Mouse (Mus musculus) left cerebral cortex, postnatal 14 days (tissue): ENCODE results near the gene Erbb4. TPM values are rescaled to one million over a fixed set of nuclear protein-coding genes. Genes with fewer than 3 reads are reported as not detected.

Experiments
- DNase-seq, 2 experiments: peaks; one replicate each; pipeline ENCODE4 v3.0.0; 2021 to 2022; ENCODE audit warnings: low spot score in 2 of 2, mixed read lengths in 1 of 2
- intact Hi-C: fragments of 180-260 bp; cut with DNase I; formaldehyde crosslinking; loops from one replicate; pipeline ENCODE4 v1.15.1; 2025
- total RNA-seq, 2 experiments: library from RNA; stranded (reverse); gene quantifications; 2 replicates each; pipeline ENCODE4 v1.2.3; 2021

The Erbb4 gene
- total RNA-seq, 2 experiments from 2014 or later = 55.3 to 57.2 TPM

GRCm38 (mm10) chr1:69048918-69049317 is 58.9 kb downstream of the Erbb4 start:
- DNase-seq = no peak
- intact Hi-C loops = no loop called here

GRCm38 (mm10) chr1:69046228-69046978 is 61.5 kb downstream of the Erbb4 start:
- intact Hi-C loops = no loop called here
- DNase-seq = no peak

- DNase-seq = no peak
- intact Hi-C loops = no loop called here
Measured at GRCm38 (mm10) chr1:69027816-69028215, 80.0 kb downstream of the Erbb4 start.

- intact Hi-C loops = no loop called here
Measured at GRCm38 (mm10) chr1:69024858-69025257, 83.0 kb downstream of the Erbb4 start.

GRCm38 (mm10) chr1:69023157-69023925 is 84.5 kb downstream of the Erbb4 start:
- intact Hi-C loops = no loop called here
- no peak for DNase-seq

More at GRCm38 (mm10) chr1:69024858-69025257, 83.0 kb downstream of the Erbb4 start:
- no peak for DNase-seq

- no peak for DNase-seq
- intact Hi-C loops = no loop called here
Measured at GRCm38 (mm10) chr1:69009800-69010505, 97.9 kb downstream of the Erbb4 start.

- intact Hi-C loops = no loop called here
- DNase-seq = no peak
Measured at GRCm38 (mm10) chr1:69001371-69001770, 106.5 kb downstream of the Erbb4 start.

- intact Hi-C loops = no loop called here
- DNase-seq = no peak
Measured at GRCm38 (mm10) chr1:68979251-68979650, 128.6 kb downstream of the Erbb4 start.

- no peak for DNase-seq
- intact Hi-C loops = no loop called here
Measured at GRCm38 (mm10) chr1:68978571-68978970, 129.3 kb downstream of the Erbb4 start.

- DNase-seq = no peak
- intact Hi-C loops = no loop called here
Measured at GRCm38 (mm10) chr1:68973355-68974127, 134.3 kb downstream of the Erbb4 start.

- intact Hi-C loops = no loop called here
Measured at GRCm38 (mm10) chr1:68964127-68964526, 143.7 kb downstream of the Erbb4 start.

GRCm38 (mm10) chr1:68961365-68962116 is 146.3 kb downstream of the Erbb4 start:
- intact Hi-C loops = no loop called here
- no peak for DNase-seq

More at GRCm38 (mm10) chr1:68964127-68964526, 143.7 kb downstream of the Erbb4 start:
- DNase-seq = no peak

GRCm38 (mm10) chr1:68956766-68957533 is 150.9 kb downstream of the Erbb4 start:
- DNase-seq = no peak
- intact Hi-C loops = no loop called here

GRCm38 (mm10) chr1:68955482-68955881 is 152.4 kb downstream of the Erbb4 start:
- intact Hi-C loops = no loop called here
- no peak for DNase-seq

- intact Hi-C loops = no loop called here
Measured at GRCm38 (mm10) chr1:68943141-68943540, 164.7 kb downstream of the Erbb4 start.

GRCm38 (mm10) chr1:68934804-68935203 is 173.1 kb downstream of the Erbb4 start:
- no peak for DNase-seq
- intact Hi-C loops = no loop called here

More at GRCm38 (mm10) chr1:68943141-68943540, 164.7 kb downstream of the Erbb4 start:
- DNase-seq = no peak

GRCm38 (mm10) chr1:68933330-68934065 is 174.4 kb downstream of the Erbb4 start:
- no peak for DNase-seq
- intact Hi-C loops = no loop called here
